Mouse (Mus musculus) cerebellum, adult 2 months (tissue): Measurements from ENCODE around the gene Pxylp1.

Experiments
- CTCF ChIP-seq: fragments of 200-500 bp; IDR thresholded peaks from 2 replicates; pipeline ENCODE4 v1.5.1; 2011; ENCODE audit warnings: low read depth, mild to moderate bottlenecking, control low read depth, low read length, moderate library complexity, borderline replicate concordance; ENCODE audit not compliant: insufficient read depth
- POLR2A ChIP-seq: fragments of 200-500 bp; IDR thresholded peaks from 2 replicates; pipeline ENCODE4 v1.6.1; 2011; ENCODE audit warnings: low read length, control low read depth, borderline replicate concordance; ENCODE audit not compliant: insufficient read depth

DNA sequence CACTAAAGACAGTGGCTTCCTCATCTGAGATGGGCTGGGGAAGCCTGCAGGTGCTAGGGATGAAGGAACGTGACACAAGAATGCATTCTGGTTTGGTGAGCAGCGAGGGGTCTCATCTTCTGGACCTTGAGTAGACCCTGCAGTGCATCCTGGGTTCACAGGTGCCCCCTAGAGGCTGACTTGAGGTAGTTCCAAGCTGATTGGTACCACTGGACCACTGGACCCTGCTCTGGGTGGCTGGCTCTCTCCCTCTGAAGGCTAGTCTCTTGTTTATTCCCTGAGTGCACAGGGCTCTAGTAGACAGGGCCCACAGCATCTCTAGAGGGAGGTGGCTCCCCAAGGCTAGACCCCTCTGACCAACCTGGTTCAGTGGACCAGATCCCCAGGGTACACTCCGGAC lies 6.7 kb downstream of the Pxylp1 start:
- TF ChIP-seq CTCF (peak; percentile 70), POLR2A (no peak)
